Mouse (Mus musculus): Measurements from ENCODE around the gene Selenok. TPM values are rescaled to one million over a fixed set of nuclear protein-coding genes. Genes with fewer than 3 reads are reported as not detected.

Gene Selenok
- total RNA-seq, 2 experiments from 2014 or later = 88.6 to 217 TPM

DNA sequence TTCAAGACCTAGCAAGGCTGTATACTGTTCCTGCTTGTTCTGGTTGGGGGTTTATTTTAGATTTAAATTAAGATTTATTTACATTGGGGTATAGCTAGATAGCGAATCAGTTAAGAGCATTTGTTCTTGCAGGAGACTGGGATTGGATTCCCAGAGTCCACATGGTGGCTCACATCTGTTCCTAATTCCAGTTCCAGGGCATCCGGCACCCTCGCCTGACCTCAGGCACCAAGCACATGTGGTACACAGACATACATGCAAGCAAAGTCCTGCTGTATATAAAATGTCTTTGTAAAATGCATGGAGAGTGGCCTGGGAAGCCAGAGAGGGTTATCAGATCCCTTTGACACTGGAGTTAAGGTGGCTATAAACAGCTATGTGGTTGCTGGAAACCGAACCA, 26.9 kb downstream of the Selenok start:
- ATAC-seq (replicated peaks; ENCODE audit: poor library complexity) = no peak

DNA sequence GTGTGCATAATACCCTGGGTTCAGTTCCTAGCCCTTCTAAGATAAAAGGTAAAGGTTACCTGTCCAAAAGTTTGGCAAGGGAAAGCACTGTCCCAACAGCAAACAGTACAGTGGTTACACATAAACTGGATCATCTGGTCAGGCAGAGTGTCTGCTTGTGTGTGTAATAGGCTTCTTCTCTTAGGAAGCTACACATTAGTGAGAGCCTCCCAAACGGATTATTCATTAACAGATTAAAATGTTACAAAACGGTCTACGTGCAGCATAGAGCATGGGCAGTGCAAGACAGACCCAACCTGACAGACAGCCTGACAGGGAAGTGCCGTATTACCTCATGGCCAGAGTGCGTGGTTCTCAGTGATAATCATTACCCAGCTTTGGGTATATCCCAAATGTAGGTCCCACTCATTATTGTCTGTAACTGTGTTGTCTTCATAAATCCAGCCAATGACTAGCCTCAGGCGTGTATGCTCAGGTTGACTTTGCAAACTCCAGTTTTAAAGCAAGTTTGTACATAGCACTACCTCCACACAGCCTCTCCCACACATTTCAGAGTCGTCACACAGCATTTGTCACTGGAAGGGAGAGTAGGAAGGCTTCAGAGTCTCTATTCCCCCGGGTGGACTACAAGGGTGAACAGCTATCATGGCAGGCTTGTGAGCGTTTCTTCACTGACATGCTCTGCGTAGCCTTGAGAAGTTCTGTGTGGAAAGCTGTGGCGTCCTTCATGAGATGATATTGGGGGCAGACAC, 28.1 kb downstream of the Selenok start:
- no peak for ATAC-seq (replicated peaks; ENCODE audit: poor library complexity)

GRCm38 (mm10) chr14:29997345-29997744, 29.2 kb downstream of the Selenok start:
- ATAC-seq (replicated peaks; ENCODE audit: poor library complexity) = no peak

DNA sequence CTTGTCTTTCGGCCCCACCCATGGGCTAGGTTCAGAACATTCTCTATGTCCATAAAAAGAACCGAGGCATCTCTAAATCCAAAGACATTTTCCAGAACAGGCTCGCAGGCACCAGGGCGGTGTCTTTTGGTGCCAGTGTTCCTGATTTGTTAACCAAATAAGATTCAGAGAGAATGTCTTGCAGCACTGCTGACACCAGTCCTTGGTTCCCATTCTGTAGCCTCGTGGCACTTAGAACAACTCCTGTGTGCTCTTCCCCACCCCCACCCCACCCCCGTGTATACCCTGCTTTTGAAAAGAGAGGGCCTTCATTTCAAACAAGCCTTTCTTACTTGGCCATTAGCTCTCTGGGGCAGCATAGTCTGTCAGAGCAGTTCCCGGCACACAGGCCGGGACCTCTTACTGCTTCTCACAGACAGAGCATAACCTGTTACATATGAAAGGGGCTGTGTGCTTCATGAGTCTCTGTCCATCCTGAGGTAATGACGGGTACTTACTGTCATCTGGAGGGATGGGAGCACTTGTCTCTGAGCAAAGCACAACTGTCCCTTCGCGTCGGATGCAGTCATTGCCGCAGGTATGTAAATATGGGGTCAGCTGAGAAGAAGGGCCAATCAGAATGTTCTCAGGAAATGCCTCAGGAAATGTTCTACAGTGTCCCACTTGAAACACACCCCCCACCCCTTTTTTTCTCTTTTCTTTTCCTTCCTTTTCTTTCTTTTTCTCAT, 30.8 kb downstream of the Selenok start:
- ATAC-seq (replicated peaks; ENCODE audit: poor library complexity) = no peak

DNA sequence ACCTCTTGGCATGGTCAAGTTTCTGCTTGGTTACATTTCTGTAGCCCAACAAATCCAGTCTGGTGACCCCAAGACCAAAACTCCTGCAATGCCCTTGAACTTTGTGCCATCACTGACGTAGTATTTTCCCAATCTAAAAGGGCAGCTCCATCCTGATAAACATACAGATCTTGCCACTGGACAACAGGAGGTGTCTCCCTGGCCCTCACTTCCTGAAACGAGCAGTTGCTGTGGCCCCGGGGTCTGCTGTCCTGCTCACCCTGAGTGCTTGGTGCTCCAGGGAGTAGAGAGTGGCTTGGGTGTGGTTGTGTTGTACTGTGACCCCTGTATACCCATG, 31.3 kb downstream of the Selenok start:
- ATAC-seq (replicated peaks; ENCODE audit: poor library complexity) = no peak; the same call in 1 of the 2 replicates

DNA sequence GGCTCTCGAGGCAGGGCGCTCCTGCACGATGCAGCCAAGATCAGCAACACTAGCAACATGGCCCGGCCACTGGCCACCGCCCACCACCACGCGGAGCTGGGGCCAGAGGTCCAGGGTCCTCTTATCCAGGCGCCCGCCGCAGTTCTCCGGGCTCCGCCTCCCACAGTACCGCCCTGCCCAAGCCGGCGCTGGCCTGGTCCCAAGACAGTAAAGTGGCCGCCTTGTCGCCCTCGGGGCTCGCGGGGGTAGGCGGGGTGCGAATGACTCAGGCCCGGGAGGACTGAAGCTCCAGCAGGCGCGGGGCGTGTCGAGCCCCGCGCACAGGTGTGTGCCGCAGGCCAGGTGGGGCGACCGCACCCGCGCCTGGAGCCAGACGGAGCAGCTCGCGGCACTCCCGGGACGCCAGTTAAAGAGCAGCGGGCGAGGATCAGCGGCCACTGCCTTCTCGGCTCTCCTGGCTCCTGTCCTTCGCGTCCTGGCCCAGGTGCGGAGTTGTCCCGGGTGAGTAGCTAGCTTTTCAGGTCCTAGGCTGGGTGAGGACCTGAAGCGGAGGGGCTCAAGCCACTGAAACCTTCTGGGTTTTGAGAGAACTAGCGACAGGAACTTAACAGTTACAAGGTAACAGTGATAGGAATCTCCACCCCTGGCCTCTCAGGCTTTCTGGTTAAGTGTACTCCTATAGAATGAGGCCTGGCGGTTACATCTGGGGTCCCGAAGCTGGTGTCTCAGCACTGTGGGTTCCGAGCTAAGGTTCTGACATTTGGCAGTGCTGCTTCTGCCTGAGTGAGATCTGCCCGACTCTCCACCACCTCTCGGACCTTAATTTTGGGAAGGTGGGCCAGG, 40.8 kb downstream of the Selenok start, which contains the start of the genes Il17rb and Chdh:
Gene Il17rb (minus strand): TSS at position 164 of the 843 bp plus-strand sequence.
Gene Chdh (plus strand): TSS at position 291 of the 843 bp plus-strand sequence.
- ATAC-seq (replicated peaks; ENCODE audit: poor library complexity) = peak; percentile 89

DNA sequence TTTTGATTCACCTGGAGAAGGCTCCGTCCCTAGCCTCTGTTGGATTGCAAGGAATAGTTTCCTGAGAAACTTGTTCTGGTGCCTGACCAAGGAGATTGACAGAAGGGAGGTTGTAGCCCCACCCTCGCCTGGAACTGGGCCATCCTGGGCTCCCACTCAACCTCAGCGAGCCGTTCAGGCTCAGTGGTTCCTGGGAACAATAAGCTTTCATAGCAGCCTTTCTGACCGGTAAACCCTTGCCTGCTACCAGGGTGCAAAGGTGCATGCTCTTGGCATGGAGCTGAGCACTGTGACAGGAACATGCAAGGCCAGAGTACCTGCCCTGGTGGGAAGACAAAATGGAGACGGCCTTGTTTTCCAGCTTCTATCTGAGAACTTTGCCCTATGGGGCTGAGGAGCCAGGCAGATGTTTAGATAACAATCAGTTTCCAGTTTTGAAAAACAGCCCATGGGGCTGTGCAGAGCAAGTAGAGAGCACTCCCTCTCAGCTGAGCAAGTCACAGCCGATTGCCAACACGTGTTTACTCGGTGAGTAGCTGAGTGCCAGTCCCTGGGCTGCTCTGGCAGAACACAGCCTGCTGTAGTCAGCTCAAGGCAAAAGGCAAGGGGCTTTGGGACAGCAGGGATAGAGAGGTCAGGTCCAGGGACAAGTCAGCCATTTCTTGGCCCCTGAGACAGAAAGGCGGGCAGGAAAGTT, 41.9 kb downstream of the Selenok start:
- no peak for ATAC-seq (replicated peaks; ENCODE audit: poor library complexity)

DNA sequence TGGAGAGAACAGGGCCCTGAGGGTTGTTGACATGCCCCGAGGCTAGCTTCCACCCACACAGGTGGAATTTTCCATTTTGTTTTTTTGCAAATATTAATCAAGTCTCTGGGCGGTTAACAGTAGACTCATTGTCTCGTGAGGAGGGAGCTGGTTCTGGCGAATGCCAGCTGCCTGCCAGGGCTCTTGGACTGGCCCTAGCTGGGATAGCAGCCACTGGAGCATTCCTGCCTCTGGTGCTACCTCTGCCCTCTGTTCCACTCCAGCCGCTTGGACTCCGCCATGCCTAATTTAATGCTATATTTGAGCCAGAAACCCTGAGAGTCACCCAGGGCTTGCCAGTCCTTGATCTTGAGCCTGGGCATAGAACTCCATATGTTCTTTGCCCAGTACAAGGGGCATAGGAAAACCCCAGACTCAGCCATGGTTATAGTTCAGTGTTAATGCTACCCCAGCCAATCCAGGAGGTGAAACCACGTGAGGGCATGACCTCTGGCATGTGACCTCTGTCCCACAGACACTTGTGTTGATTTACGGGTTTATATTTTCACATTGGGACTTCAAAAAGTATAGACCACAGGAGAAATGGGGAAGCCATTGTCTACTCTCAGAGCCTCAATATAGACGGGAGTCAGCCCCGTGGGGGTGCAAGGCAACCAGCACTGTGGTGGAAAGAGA, 43.9 kb downstream of the Selenok start:
- ATAC-seq (replicated peaks; ENCODE audit: poor library complexity) = no peak

DNA sequence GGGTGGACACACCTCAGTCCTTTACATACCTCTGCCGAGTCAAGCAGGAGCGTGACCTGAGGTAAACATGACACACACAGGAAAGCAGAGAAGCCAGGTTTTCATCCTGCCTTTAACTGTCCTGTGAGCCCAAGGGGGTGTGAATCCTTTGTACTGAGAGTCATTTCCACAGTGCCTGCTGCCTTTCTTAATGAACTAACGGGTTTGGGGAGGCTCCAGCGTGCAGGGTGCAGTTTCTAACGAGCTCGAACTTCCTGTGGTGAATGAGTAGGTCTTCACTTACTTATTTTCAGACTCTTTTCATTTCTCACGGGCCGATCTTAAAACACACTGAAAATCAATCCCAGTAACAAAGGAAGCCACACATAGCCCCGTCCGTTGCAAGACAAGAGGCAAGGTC, 46.4 kb downstream of the Selenok start:
- peak; percentile 49 for ATAC-seq (replicated peaks; ENCODE audit: poor library complexity)

- no peak for ATAC-seq (replicated peaks; ENCODE audit: poor library complexity)
Observed at GRCm38 (mm10) chr14:30015008-30015407, 46.9 kb downstream of the Selenok start.

DNA sequence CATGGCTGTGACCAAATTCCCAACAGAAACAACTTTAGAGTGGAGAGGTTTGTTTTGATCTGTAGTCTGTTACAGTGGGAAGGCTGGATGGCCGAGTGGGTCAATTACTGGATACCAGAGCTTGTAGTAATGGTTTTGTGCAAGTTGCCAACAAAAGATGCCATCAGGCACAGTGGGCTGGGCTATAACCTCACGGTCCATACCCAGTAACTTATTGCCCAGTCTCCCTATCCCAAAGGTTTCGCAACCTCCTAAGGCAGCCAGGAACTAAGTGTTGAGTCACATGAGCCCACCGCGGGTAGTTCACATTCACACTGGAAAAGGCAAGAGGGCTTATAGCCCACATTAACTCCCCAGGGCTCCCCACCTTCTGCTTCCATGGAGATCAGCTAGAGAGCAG, 48.6 kb downstream of the Selenok start:
- peak; percentile 24; the same call in 1 of the 2 replicates for ATAC-seq (replicated peaks; ENCODE audit: poor library complexity)

- ATAC-seq (replicated peaks; ENCODE audit: poor library complexity) = no peak
Observed at GRCm38 (mm10) chr14:30017794-30018462, 49.8 kb downstream of the Selenok start.

- ATAC-seq (replicated peaks; ENCODE audit: poor library complexity) = no peak
Observed at GRCm38 (mm10) chr14:30018463-30018801, 50.3 kb downstream of the Selenok start.

DNA sequence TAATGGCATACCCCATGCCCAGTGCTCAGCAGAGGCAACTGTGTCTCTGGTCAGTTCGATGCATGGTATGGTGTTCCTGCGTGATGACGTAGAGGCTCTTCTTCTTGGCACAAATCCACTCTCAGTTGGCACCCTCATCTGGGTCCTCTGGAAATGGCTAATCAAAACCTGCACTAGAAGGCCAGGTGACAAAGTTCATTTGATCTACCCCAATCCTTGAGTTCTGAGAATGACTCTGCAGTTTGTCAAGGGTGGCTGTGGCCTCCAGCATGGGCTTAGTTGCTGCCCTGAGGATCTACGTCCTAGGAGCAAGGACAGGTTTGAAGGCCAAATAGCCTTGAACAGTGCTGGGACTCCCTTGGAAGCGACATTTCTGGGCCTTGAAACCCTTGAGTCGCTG, 50.7 kb downstream of the Selenok start:
- no peak for ATAC-seq (replicated peaks; ENCODE audit: poor library complexity)

DNA sequence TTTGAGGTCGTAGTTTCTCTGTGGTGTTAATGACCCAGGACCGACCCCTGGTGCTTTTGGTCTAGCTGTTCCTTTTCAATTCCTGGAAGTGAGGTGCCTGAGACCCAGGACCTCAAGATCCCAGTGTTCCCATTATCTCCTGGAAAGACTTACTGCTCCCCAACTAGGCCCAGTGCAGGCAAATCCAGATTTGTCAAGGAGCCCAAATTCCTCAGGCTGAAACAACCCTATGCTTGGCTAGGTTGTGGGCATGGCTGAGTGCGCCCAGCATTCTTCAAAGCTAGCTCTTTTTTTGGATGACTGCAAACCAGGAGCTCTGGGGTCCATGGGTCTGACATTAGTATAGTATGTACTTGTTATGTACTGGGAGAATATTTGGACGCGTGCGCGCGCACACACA, 51.3 kb downstream of the Selenok start:
- ATAC-seq (replicated peaks; ENCODE audit: poor library complexity) = no peak

- peak; percentile 56 for ATAC-seq (replicated peaks; ENCODE audit: poor library complexity)
Observed at GRCm38 (mm10) chr14:30019792-30020575, 51.9 kb downstream of the Selenok start.

GRCm38 (mm10) chr14:30022471-30022870, 54.4 kb downstream of the Selenok start:
- peak; percentile 62 for ATAC-seq (replicated peaks; ENCODE audit: poor library complexity)

DNA sequence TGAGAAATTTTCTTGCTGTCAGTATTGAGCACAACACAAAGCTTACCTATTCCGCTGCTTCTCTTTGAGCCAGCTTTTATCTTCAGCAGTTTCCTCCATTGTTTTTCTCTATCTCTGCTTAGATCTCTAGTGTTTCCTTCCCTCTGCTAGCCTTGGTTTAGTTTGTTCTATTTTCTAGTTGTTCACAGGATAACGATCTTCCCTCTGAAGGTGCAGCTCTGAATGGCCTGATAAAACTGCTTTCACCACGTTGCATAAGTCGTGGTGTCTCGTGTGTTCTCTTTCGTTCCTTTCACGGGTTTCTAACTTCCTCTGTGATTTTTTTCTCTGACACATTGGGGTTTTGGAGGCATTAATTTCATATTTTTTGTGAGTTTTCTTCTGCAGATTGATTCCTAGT, 56.3 kb downstream of the Selenok start:
- peak; percentile 34 for ATAC-seq (replicated peaks; ENCODE audit: poor library complexity)

Measured in megakaryocyte progenitor cell, adult 5-6 weeks (primary cell).